Mouse (Mus musculus): ENCODE data around the gene Eci3.
"Not testable (repeated sequence)": the region's sequence is repeated elsewhere in the genome, so short reads cannot be mapped to it uniquely, and the experiment has no call there.

Gene Eci3

GRCm38 (mm10) chr13:34963511-34964397 lies at the start of gene Eci3:
Gene Eci3 (minus strand): TSS chr13:34963810.
- in situ Hi-C loops (cut with MboI; ENCODE audit: low pct_unique_long_range_greater_than_20kb in 1 of 2, low sequenced_read_pairs in 2 of 2, unreplicated experiment in 1 of 2) = no loop called here

DNA sequence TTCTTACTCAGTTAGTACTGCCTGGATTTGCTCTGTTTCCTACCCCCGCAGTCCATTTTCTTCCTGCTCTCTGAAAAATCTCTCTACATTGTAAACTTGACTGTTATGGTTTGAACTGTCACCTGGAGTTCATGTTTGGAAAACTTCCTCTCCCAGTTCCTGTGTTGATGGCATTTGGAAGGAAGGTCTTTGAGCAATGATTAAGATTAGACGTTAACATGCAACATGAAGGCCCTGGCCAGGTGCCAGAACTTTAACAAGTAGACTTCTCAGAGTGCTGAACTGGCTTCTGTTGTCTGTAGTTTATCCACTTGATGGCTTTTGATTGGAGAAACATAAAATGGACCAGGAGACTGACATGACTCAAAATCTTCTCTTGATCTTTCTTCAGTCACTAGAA lies 32.3 kb upstream of the Eci3 start:
- in situ Hi-C loops (cut with MboI; ENCODE audit: low pct_unique_long_range_greater_than_20kb in 1 of 2, low sequenced_read_pairs in 2 of 2, unreplicated experiment in 1 of 2) = no loop called here

- in situ Hi-C loops (cut with MboI; ENCODE audit: low pct_unique_long_range_greater_than_20kb in 1 of 2, low sequenced_read_pairs in 2 of 2, unreplicated experiment in 1 of 2) = no loop called here
These were observed 30.6 kb upstream of the Eci3 start for GRCm38 (mm10) chr13:34993983-34994811.

DNA sequence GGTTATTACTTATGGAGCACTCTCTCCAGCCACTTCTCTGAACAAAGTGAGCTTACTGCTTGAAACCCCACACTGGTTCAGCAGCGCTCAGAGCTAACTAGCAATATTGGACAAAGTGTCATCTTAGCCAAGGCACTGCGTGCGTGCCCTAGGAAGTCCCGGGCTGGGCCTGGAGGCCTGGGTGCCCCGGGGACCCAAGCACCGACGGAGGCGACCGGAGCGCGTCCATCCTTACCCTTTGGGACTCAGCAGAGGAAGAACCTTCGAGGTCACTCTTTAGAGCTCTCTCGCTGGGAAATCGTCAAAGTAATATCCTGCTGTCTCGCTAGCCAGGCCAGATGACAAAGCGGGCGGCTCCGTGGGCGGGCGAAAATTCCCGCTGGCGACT lies 30.0 kb upstream of the Eci3 start:
- in situ Hi-C loops (cut with MboI; ENCODE audit: low pct_unique_long_range_greater_than_20kb in 1 of 2, low sequenced_read_pairs in 2 of 2, unreplicated experiment in 1 of 2) = no loop called here

- in situ Hi-C loops (cut with MboI; ENCODE audit: low pct_unique_long_range_greater_than_20kb in 1 of 2, low sequenced_read_pairs in 2 of 2, unreplicated experiment in 1 of 2) = no loop called here
These were observed 29.5 kb upstream of the Eci3 start for GRCm38 (mm10) chr13:34993085-34993484.

GRCm38 (mm10) chr13:34991581-34992273 lies 28.1 kb upstream of the Eci3 start:
- in situ Hi-C loops (cut with MboI; ENCODE audit: low pct_unique_long_range_greater_than_20kb in 1 of 2, low sequenced_read_pairs in 2 of 2, unreplicated experiment in 1 of 2) = no loop called here

GRCm38 (mm10) chr13:34983479-34983878 lies 19.9 kb upstream of the Eci3 start:
- in situ Hi-C loops (cut with MboI; ENCODE audit: low pct_unique_long_range_greater_than_20kb in 1 of 2, low sequenced_read_pairs in 2 of 2, unreplicated experiment in 1 of 2) = not testable (repeated sequence)

DNA sequence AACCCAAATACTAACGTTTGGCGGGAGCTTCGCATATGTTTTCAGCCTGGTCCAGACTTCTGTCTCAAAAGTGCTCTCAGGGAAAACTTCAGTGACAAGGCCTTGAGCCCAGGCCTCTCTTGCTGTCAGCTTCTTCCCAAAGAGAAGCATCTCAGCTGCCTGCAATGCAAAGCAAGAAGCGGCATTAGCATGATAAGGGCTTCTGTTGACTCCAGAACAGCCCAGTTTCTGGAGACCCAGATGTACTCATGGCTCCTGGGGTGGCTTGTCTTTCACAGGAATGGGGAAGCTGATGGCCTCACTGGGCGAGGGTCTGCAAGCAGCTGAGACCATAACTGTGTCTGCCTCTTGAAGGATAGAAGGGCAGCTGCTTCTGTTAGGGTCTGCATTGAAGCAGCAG lies 15.0 kb upstream of the Eci3 start:
- in situ Hi-C loops (cut with MboI; ENCODE audit: low pct_unique_long_range_greater_than_20kb in 1 of 2, low sequenced_read_pairs in 2 of 2, unreplicated experiment in 1 of 2) = not testable (repeated sequence)

DNA sequence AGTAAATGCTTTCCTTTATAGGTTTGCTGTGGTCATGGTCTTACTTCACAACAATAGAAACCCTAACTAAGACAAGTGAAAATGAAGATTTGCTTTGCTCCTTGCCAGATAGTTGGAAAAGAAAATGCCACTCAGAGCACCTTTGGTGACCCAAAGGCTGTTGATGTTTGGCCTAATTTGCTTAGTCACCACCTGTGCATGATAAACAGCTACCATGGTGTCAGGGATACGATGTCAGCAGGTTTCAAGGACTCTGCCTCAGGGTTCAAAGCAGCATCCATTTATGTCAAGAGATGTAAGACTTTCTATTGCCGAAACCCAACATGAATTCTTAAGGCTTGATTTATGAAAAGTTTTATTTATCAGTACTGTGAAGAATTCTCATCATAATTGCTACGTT lies 13.8 kb upstream of the Eci3 start:
- in situ Hi-C loops (cut with MboI; ENCODE audit: low pct_unique_long_range_greater_than_20kb in 1 of 2, low sequenced_read_pairs in 2 of 2, unreplicated experiment in 1 of 2) = no loop called here

GRCm38 (mm10) chr13:34976116-34976515 lies 12.5 kb upstream of the Eci3 start:
- in situ Hi-C loops (cut with MboI; ENCODE audit: low pct_unique_long_range_greater_than_20kb in 1 of 2, low sequenced_read_pairs in 2 of 2, unreplicated experiment in 1 of 2) = no loop called here

DNA sequence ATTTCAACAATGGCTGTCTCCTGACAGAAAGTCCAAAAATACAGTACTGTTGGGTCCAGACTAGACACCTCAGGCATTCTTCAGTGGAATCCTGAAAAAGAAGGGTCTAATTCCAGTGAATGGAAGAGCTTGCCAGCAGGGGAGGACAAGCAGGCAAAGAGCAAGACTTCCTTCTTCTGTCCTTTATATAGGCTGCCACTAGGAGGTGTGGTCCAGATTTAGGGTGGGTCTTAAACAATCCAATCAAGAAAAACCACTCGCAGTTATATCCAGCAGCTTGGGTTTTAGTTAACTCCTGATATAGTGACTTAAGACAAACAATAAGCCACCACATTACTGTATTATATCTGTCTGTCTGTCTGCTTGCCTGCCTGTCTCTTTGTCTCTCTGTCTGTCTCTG lies 10.2 kb upstream of the Eci3 start:
- in situ Hi-C loops (cut with MboI; ENCODE audit: low pct_unique_long_range_greater_than_20kb in 1 of 2, low sequenced_read_pairs in 2 of 2, unreplicated experiment in 1 of 2) = no loop called here

- in situ Hi-C loops (cut with MboI; ENCODE audit: low pct_unique_long_range_greater_than_20kb in 1 of 2, low sequenced_read_pairs in 2 of 2, unreplicated experiment in 1 of 2) = no loop called here
These were observed 9.5 kb upstream of the Eci3 start for GRCm38 (mm10) chr13:34973149-34973548.

- in situ Hi-C loops (cut with MboI; ENCODE audit: low pct_unique_long_range_greater_than_20kb in 1 of 2, low sequenced_read_pairs in 2 of 2, unreplicated experiment in 1 of 2) = not testable (repeated sequence)
These were observed 8.8 kb upstream of the Eci3 start for GRCm38 (mm10) chr13:34972456-34972855.

GRCm38 (mm10) chr13:34965647-34966046 lies 2.0 kb upstream of the Eci3 start:
- in situ Hi-C loops (cut with MboI; ENCODE audit: low pct_unique_long_range_greater_than_20kb in 1 of 2, low sequenced_read_pairs in 2 of 2, unreplicated experiment in 1 of 2) = not testable (repeated sequence)

DNA sequence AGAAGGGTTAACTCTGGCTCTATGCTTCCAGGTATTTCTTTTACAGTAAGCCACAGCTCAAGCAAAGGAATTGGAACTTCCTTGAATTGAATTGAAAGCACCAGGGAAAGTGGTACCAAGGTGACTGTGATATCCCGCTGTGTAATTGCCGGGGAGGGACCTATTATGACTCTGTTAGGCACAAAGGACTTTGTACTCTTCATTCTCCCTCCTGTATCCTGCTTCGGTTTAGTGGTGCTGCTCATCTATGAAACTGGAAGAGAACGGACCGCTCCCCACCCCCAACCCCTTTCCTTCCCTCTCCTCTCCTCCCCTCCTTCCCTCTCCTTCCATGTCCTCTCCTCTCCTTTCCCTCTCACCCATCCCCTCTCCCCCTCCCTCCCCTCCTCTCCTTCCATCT lies 1.3 kb upstream of the Eci3 start:
- in situ Hi-C loops (cut with MboI; ENCODE audit: low pct_unique_long_range_greater_than_20kb in 1 of 2, low sequenced_read_pairs in 2 of 2, unreplicated experiment in 1 of 2) = no loop called here

DNA sequence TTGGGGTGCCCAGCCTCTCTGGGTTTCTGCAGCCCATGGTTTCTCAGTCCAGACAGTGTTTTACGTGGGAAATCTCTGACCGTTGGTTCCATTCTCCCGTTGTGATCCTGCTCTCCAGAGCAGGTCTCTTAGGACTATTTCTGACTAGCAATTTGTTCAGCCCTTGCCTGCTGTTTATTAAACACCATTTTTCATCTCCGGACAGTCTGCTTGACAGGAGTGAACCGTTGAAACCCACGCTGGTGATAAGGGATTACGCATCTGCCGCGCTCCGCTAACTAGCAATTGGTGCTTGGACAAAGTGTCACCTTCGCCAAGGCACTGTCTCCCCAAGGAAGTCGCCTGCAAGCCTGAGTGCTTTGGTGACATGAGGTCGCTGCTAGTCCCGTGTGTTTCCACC lies 809 bp upstream of the Eci3 start:
- in situ Hi-C loops (cut with MboI; ENCODE audit: low pct_unique_long_range_greater_than_20kb in 1 of 2, low sequenced_read_pairs in 2 of 2, unreplicated experiment in 1 of 2) = no loop called here

DNA sequence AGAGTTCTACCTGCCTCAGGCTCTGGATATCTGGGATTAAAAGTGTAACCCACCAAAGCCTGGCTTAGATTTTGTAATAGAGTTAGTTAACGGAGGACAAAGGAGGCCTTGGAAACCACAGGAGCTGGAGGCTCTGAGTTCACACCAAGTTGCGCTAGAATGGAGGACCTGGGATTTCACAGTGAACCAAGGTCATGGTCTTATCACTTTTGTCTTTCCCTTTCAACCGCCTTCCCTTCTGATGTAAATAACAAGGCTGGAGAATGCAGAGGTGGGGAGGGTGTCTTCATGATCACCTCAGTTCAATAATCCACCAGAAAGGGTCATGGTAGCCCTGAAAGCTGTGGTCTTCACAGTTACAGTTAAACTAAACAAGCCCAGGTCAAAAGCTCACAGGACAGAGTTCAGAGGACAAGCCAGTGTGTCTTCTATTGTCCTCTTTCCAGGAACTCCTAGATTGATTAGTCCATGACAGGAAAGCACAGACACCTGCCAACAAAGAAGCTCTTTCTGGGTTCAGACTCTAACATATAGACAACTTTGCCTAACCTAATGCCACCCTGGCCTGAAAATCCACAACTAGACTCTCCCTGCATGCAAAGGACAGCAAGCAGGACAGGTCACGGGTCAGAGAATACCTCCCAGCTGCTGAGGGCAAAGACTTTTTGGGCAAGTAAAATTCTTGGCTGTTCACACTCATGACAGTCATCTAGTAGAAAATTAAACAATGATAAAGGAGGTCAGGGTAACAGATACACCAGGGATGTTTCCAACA lies 2.4 kb downstream of the Eci3 start:
- in situ Hi-C loops (cut with MboI; ENCODE audit: low pct_unique_long_range_greater_than_20kb in 1 of 2, low sequenced_read_pairs in 2 of 2, unreplicated experiment in 1 of 2) = no loop called here

DNA sequence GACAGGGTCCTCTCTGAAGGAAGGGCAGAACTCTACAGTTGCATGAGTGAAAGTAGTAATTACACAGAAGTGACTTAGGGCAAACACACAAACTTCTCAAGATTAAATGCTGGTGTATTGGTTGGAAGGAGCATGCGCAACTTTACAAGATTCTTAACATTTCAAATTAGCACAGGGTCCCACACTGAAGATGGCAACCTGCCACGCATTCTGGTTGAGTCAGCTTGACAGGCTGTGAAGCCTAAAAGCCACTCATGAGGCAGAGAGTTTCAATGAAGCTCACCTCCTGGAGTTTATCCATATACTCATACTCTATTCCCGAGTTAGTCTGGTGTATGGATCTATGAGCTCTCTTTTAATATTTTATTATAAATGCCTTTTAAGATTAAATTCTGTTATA lies 5.5 kb downstream of the Eci3 start:
- in situ Hi-C loops (cut with MboI; ENCODE audit: low pct_unique_long_range_greater_than_20kb in 1 of 2, low sequenced_read_pairs in 2 of 2, unreplicated experiment in 1 of 2) = not testable (repeated sequence)

Measured in mouse embryonic stem cell (cell line).